Mouse (Mus musculus): ENCODE measurements around the gene Mymk.

Gene Mymk

GRCm38 (mm10) chr2:27071978-27072377 lies at the start of gene Mymk:
TSS of gene Mymk (minus strand) at chr2:27072179.
- DNase-seq (ENCODE audit: low spot score), result no peak

GRCm38 (mm10) chr2:27120241-27120641 lies 48.3 kb upstream of the Mymk start:
- peak; percentile 65 for DNase-seq (ENCODE audit: low spot score)

DNA sequence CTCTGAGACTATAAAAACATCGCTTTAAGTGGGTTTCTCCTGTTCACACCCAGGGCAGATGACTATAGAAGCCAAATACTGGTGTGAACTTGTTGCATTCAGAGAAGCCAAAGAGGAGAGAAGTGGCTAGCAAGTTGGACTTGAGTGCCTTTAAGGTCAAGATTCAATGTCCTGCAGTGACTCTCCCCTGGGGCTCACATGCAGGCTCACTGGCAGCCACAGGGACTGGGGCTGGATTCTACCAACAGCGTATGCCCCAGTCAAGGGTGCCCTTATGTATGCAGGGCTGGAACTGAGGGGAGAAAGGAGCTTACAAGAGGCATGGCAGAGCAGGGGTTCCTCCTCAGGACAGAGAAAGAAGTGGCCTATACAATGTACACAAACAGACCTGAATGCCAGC lies 47.8 kb upstream of the Mymk start:
- peak; percentile 74 for DNase-seq (ENCODE audit: low spot score)

- DNase-seq (ENCODE audit: low spot score), result no peak
Measured at GRCm38 (mm10) chr2:27118452-27118851, 46.5 kb upstream of the Mymk start.

DNA sequence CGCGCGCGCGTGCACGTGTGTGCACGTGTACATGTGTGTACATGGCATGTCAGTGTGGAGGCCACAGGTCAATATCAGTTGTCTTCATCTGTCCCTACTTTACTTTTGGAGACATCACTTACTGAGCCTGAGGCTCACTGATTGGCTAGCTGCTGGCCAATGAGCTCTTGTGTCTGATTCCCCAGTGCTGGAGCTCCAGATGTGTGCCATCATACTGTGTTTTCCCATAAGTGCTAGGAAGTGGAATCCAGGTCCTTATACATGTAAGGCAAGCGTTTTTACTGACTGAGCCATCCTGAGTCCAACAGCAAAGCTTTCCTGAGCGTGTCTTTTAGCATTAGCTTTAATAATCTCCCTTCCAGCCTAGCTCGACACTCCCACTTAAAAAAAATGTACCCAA lies 42.2 kb upstream of the Mymk start:
- no peak for DNase-seq (ENCODE audit: low spot score)

DNA sequence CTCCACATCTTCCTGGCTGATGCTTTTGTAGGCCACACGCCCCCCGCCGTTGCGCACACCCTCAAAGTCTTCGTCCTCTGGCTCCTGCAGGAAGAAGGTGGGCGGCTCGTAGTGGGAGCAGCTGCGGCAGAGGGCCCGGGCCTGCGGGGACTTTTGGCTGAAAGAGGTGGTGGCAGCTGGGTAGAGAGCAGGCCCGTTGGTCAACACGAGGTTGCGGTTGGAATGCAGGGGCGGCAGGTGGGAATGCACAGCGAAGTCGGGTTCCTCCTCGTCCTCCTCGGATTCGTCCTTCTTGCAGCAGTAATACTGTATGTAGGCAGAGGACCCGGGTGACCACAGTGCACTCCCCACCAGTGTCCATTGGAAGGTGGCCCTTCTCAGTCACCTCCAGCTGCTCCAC lies 40.6 kb upstream of the Mymk start:
- DNase-seq (ENCODE audit: low spot score), result no peak

DNA sequence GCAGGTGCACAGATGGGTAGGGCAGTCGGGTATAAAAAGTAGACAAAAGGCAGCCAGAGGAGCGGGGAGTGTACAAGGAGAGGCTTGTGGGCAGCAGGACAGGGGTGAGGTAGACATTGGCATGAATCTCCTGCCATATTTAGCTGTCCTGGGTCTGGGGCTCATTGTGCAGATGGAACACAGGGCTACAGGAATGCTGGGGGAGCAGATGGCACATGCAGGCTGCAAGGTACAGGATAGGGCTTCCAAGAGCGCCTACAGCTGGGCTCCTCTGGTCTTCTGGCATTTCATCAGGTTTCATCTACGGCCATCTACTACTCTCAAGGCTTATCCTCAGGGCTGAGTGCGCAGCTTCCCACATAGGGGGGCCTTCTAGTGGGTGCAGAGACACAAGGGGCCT lies 37.1 kb upstream of the Mymk start:
- DNase-seq (ENCODE audit: low spot score), result no peak

- DNase-seq (ENCODE audit: low spot score), result no peak
Measured at GRCm38 (mm10) chr2:27108144-27108543, 36.2 kb upstream of the Mymk start.

- no peak for DNase-seq (ENCODE audit: low spot score)
Measured at GRCm38 (mm10) chr2:27106816-27107215, 34.8 kb upstream of the Mymk start.

- DNase-seq (ENCODE audit: low spot score), result no peak
Measured at GRCm38 (mm10) chr2:27103554-27103953, 31.6 kb upstream of the Mymk start.

- DNase-seq (ENCODE audit: low spot score), result no peak
Measured at GRCm38 (mm10) chr2:27097776-27098175, 25.8 kb upstream of the Mymk start.

- no peak for DNase-seq (ENCODE audit: low spot score)
Measured at GRCm38 (mm10) chr2:27097241-27097656, 25.3 kb upstream of the Mymk start.

GRCm38 (mm10) chr2:27096341-27096981 lies 24.5 kb upstream of the Mymk start:
- DNase-seq (ENCODE audit: low spot score), result no peak

DNA sequence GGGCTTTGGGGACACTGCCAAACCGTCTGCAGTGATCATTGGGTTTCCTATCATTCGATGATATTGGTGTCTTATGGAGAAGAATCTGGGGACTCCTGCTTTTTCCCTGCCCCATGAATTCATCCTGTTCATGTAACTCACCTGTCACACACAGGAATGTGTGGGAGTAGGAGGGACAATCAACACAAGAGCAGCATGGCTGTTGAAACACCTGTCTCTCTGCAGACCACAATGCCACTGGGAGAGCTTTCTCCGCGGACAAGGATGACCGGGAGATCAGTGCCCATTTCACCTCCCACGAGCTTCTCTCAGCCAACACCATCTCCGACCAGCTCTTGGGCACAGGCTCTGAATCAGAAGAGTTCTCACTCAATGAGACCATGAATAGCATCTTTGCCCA lies 23.2 kb upstream of the Mymk start:
- no peak for DNase-seq (ENCODE audit: low spot score)

- DNase-seq (ENCODE audit: low spot score), result no peak
Measured at GRCm38 (mm10) chr2:27089238-27089637, 17.3 kb upstream of the Mymk start.

GRCm38 (mm10) chr2:27088700-27089099 lies 16.7 kb upstream of the Mymk start:
- no peak for DNase-seq (ENCODE audit: low spot score)

- DNase-seq (ENCODE audit: low spot score), result peak; percentile 68
Measured at GRCm38 (mm10) chr2:27088071-27088644, 16.2 kb upstream of the Mymk start.

- DNase-seq (ENCODE audit: low spot score), result no peak
Measured at GRCm38 (mm10) chr2:27087581-27087980, 15.6 kb upstream of the Mymk start.

GRCm38 (mm10) chr2:27086483-27087010 lies 14.6 kb upstream of the Mymk start:
- DNase-seq (ENCODE audit: low spot score), result no peak

GRCm38 (mm10) chr2:27085801-27086200 lies 13.8 kb upstream of the Mymk start:
- no peak for DNase-seq (ENCODE audit: low spot score)

DNA sequence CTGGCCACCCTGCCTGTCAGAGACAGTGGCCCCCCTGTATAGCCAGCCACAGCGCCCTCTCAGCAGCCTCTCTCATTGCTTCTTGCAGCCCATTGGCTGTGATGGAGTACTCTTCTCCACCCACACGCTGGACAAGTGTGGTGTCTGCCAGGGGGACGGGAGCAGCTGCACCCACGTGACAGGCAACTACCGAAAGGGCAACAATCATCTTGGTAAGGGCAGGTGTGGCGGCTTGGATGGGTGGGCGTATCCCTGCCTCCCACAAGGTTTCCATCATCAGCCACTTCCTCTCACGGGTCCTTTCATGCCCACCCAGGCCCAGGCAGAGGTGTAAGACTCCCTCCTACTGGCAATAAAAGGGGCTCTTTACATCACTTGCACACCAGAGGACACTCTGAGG lies 13.0 kb upstream of the Mymk start:
- no peak for DNase-seq (ENCODE audit: low spot score)

DNA sequence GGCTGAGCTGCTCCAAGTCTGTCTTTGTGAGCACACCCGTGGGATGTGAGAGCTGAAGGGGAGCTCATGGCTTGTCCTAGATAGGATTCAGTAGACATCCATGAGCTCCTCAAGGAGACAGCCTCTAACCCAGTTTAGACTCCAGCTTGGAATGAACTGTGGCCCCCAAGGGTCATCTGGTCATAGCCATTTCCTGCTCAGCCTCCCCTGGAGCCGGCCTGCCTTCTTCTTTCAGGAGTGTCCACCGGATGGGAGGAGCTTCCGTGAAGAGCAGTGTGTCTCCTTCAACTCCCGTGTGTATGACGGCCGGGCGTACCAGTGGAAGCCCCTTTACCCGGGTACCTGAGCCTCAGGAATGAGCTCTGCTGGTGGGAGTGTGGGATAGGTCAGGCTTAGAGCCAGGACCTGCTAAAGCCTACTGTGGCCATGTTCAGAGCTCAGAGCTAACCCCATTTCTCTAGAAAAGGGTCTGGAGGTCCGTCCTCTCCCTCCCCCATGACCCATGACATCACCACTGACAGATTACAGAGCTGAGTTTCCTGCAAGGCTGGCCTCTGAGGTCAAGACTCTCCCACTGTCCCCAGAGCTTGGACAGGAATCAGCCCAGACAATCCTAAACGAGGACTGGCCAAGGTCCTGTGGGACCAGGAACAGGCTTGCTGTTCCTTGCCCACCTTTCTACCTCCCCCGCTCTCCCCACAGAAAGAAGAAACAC lies 11.9 kb upstream of the Mymk start:
- no peak for DNase-seq (ENCODE audit: low spot score)

GRCm38 (mm10) chr2:27079649-27080048 lies 7.7 kb upstream of the Mymk start:
- DNase-seq (ENCODE audit: low spot score), result no peak
